Mouse (Mus musculus) midbrain, embryonic 10.5 days (tissue): ENCODE measurements around the gene Cldn11. TPM values are rescaled to one million over a fixed set of nuclear protein-coding genes. Genes with fewer than 3 reads are reported as not detected.

Source experiments
- polyA plus RNA-seq: library from polyadenylated mRNA; unstranded; fragments of >200 nt; fragmentation: Nextera tagmentation; extraction: Ambion mirVana; gene quantifications from 2 replicates; pipeline ENCODE4 v1.2.1, GENCODE M21; 2016

Cldn11 gene
- polyA plus RNA-seq, 1 experiment from 2014 or later = 7.6 TPM

Other genes starting within 250 kb of the Cldn11 start
- 3.9 and 4.5 TPM in 2 replicates for gene Phc3, start 180.5 kb upstream of the Cldn11 start, polyA plus RNA-seq
- gene Prkci, start 154.2 kb upstream of the Cldn11 start, polyA plus RNA-seq = 31.0 and 31.7 TPM in 2 replicates
- 30.6 and 39.9 TPM in 2 replicates for gene Skil, start 54.9 kb upstream of the Cldn11 start, polyA plus RNA-seq
- 0.39 and 0.53 TPM in 2 replicates for gene Slc7a14, start 160.5 kb downstream of the Cldn11 start, polyA plus RNA-seq